Mouse (Mus musculus) hindbrain, embryonic 15.5 days (tissue): Measurements from ENCODE around the gene Acadm. TPM values are rescaled to one million over a fixed set of nuclear protein-coding genes. Genes with fewer than 3 reads are reported as not detected.
A peak's percentile ranks its signal among the peaks of the same experiment; 100 is the strongest.

Experiments used
- ATAC-seq: fragments of 200-750 bp; cut with Nextera tagmentation; 2 replicates; pipeline ENCODE4 v1.8.0; 2017; ENCODE audit warnings: low read depth, moderate number of reproducible peaks, moderate TSS enrichment; ENCODE audit not compliant: low FRiP score
- H3K27ac ChIP-seq: fragments of 300-500 bp; sonication (generic); replicated peaks from 2 replicates; pipeline ENCODE4 v1.5.1; 2015; ENCODE audit warnings: mild to moderate bottlenecking, inconsistent platforms
- H3K27me3 ChIP-seq: fragments of 300-500 bp; sonication (generic); 2 replicates; pipeline ENCODE4 v1.6.1; 2015; ENCODE audit warnings: control low read depth, inconsistent platforms
- H3K36me3 ChIP-seq: fragments of 300-500 bp; sonication (generic); 2 replicates; pipeline ENCODE4 v1.6.1; 2015; ENCODE audit warnings: control low read depth, inconsistent platforms
- H3K4me1 ChIP-seq: fragments of 300-500 bp; sonication (generic); replicated peaks from 2 replicates; pipeline ENCODE4 v1.6.1; 2015; ENCODE audit warnings: control low read depth, inconsistent platforms
- H3K4me2 ChIP-seq: fragments of 300-500 bp; sonication (generic); 2 replicates; pipeline ENCODE4 v1.6.1; 2015; ENCODE audit warnings: moderate library complexity, mild to moderate bottlenecking, inconsistent platforms
- H3K4me3 ChIP-seq: fragments of 300-500 bp; sonication (generic); 2 replicates; pipeline ENCODE4 v1.5.1; 2015; ENCODE audit warnings: mild to moderate bottlenecking, inconsistent platforms
- H3K9ac ChIP-seq: fragments of 300-500 bp; sonication (generic); 2 replicates; pipeline ENCODE4 v1.6.1; 2015; ENCODE audit warnings: inconsistent platforms
- H3K9me3 ChIP-seq: fragments of 300-500 bp; sonication (generic); 2 replicates; pipeline ENCODE4 v1.6.1; 2016; ENCODE audit warnings: control low read depth, inconsistent platforms
- WGBS: fragments of 180-500 bp; shearing (Covaris S2); methylation state at CpG from one replicate; pipeline ENCODE4 v1.1.7; 2015; 5-methylcytosine and 5-hydroxymethylcytosine counted together
- polyA plus RNA-seq: library from polyadenylated mRNA; unstranded; fragments of >200 nt; fragmentation: Nextera tagmentation; extraction: Ambion mirVana; gene quantifications from 2 replicates; pipeline ENCODE4 v1.2.1, GENCODE M21; 2015

Acadm gene
- polyA plus RNA-seq: 63.1 and 65.6 TPM in 2 replicates

DNA sequence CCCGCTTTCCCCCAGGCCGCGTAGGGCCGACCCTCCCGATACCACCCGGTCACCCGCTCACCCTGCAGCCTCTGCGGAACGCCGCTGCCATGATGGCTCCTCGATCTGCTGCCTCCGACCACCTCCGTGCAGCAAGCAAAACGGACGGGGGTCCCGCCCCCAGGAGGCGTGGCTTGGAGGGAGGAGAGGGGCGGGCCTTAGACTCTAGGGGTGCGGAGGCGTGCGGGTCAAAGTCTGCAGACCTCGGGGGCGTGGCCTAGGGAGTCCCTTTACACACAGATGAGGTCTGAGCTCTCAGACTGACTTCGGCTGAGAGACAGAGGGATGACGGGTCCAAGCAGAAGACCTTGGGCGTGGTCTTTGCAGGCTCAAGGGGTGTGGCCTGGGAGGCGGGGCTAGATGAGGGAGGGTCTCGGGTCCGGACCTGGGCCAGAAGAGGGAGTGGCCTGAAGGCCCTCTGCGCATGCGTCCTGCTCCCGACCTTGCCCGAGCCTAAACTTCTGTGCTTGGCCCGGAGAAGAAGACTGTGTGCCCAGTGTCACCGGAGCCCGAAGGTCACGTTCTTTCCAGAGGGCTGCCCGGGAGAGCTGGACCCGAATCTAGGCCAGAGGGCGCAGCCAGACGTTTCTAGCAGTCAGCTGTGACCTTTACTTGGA is at the start of gene Acadm:
Gene Acadm, minus strand, starts transcription at position 298 of the 656 bp plus-strand sequence.
- no peaks in the 10 kb centered on the region; the same call in 1 of the 2 replicates for H3K36me3 ChIP-seq
- no peaks in the 10 kb centered on the region for H3K27me3 ChIP-seq
- peak; percentile 96 for ATAC-seq
- H3K4me3 ChIP-seq: peak within 1 kb of the TSS; percentile 62
- peak within 1 kb of the TSS; percentile 63 for H3K9ac ChIP-seq
- H3K4me1 ChIP-seq: peaks cover 17% of the 10 kb centered on the region
- peak within 1 kb of the TSS; percentile 85 for H3K27ac ChIP-seq
- H3K9me3 ChIP-seq: no peaks in the 10 kb centered on the region
- H3K4me2 ChIP-seq: peak within 1 kb of the TSS; percentile 62
- WGBS: under 1% methylated on average over 41 of the region's 41 CpGs

DNA sequence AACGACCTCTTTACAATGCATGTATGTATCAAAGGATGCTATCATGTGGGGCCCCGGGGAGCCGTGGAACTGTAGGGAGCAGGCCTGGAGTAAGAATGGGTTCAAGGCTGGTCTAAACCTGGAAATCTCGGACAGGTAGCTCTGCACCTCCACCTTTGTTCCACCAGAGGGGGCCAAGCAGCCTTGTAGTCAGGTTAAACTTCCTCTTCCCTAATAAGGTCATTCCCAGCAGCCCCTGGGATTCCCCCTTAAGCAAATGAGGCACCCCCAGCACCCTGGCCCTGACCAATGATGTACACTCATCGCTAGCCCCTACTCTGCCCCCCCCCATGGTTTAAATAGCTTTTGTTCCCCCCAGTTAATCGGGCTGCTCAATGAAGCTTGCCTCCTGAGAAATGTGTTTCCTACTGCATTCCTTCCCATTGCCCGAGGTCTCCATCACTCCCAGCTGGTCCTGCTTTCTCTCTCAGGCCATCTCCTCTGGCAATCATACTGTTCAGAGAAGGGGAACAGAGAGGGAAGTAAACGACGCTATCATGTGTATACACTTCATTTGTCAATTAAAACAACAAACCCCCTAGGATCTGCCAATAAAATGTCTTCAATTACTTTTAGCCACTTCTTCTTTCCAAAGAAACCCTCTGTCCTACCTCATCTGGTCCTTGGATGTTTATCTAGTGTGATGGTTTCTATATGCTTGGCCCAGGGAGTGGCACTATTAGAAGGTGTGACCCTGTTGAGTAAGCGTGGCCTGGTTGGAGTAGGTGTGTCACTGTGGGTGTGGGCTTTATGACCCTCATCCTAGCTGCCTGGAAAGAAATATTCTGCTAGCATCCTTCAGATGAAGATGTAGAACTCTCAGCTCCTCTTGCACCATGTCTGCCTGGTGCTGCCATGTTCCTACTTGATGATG is 40.3 kb upstream of the Acadm start:
- Histone ChIP-seq H3K36me3 (no peaks in the 10 kb centered on the region), H3K27ac (no peak overlapping the region), H3K4me1 (peaks cover 5% of the 10 kb centered on the region), H3K4me2 (no peak overlapping the region), H3K4me3 (no peak overlapping the region), H3K9me3 (no peaks in the 10 kb centered on the region), H3K9ac (no peak overlapping the region), H3K27me3 (no peaks in the 10 kb centered on the region)
- 49% methylated on average over 10 of the region's 10 CpGs for WGBS
- 0 out of 2 replicates have a peak, but pooled peaks have one; percentile 34 for ATAC-seq

DNA sequence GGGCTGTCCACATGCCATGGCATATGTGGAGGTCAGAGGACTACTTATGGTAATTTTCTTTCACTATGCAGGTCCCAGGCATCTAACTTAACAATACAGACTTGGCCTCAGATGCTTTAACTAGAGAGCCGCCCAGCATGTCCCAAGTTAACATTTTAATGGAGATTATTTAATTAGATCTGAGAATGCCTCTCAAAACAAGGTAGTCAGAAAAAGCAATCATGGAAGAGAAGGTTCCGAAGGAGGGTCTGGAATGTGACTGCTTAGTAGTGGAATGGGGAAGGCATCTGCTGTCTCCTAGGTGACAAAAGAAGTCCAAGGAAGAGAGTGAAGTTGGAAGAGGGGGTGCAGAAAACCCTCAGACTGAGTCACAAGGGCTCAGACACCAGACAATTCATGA is 36.2 kb upstream of the Acadm start:
- Histone ChIP-seq H3K36me3 (no peaks in the 10 kb centered on the region), H3K4me1 (peaks cover 10% of the 10 kb centered on the region), H3K9ac (no peak overlapping the region), H3K27me3 (no peaks in the 10 kb centered on the region), H3K4me3 (no peak overlapping the region), H3K4me2 (no peak overlapping the region), H3K9me3 (no peaks in the 10 kb centered on the region), H3K27ac (no peak overlapping the region)
- no peak for ATAC-seq
- WGBS: 34% methylated on average over 2 of the region's 2 CpGs

DNA sequence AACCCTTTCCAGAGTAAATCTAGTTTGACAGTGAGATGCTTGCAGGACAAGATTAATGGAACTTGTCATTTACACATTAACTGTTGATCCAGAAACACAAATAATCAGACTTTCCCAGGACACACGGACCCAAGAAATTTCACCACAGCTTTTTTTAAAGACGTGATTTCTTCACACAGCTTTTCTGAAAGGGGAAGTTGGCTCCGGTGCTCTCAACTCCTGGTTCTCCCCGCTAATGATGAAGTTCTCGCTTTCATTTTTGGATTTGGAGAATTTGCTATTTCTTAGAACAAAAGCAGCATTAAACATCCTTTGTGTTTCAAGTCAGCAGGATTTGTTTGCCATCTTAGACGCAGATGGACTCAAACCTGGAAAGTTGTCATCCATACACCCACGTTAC is 31.4 kb upstream of the Acadm start:
- 68% methylated on average over 7 of the region's 7 CpGs for WGBS
- Histone ChIP-seq H3K4me3 (no peak overlapping the region), H3K27ac (no peak overlapping the region), H3K9me3 (no peaks in the 10 kb centered on the region), H3K4me1 (peaks cover 26% of the 10 kb centered on the region), H3K36me3 (no peaks in the 10 kb centered on the region), H3K27me3 (no peaks in the 10 kb centered on the region), H3K4me2 (peak overlapping the region; percentile 89), H3K9ac (no peak overlapping the region)
- ATAC-seq: no peak

DNA sequence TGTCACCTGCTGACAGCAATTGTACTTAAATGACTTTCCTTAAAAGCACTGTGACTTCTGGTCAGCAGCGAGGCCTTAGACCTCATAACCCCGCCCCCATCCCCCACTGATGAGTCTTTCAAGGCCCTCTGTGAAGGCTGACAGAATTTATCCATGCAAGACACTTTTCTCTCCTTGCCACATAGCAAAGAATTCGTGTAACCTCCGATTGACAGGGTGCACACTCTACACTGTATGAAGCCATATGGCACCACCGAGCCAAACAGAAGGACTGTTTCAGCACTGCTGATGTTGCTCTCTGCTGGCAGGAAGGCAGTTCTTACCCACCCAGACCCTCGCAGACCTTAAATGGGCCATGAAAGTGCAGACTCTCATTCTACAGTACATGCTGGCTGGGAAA is 30.6 kb upstream of the Acadm start:
- H3K9ac ChIP-seq: peak overlapping the region; percentile 57; the same call in 1 of the 2 replicates
- peaks cover 26% of the 10 kb centered on the region for H3K4me1 ChIP-seq
- H3K4me3 ChIP-seq: peak overlapping the region; percentile 54
- peak; percentile 55; the same call in 1 of the 2 replicates for ATAC-seq
- no peaks in the 10 kb centered on the region for H3K27me3 ChIP-seq
- H3K4me2 ChIP-seq: peak overlapping the region; percentile 89
- no peaks in the 10 kb centered on the region for H3K9me3 ChIP-seq
- H3K27ac ChIP-seq: no peak overlapping the region
- no peaks in the 10 kb centered on the region for H3K36me3 ChIP-seq
- 4% methylated on average over 6 of the region's 6 CpGs for WGBS

DNA sequence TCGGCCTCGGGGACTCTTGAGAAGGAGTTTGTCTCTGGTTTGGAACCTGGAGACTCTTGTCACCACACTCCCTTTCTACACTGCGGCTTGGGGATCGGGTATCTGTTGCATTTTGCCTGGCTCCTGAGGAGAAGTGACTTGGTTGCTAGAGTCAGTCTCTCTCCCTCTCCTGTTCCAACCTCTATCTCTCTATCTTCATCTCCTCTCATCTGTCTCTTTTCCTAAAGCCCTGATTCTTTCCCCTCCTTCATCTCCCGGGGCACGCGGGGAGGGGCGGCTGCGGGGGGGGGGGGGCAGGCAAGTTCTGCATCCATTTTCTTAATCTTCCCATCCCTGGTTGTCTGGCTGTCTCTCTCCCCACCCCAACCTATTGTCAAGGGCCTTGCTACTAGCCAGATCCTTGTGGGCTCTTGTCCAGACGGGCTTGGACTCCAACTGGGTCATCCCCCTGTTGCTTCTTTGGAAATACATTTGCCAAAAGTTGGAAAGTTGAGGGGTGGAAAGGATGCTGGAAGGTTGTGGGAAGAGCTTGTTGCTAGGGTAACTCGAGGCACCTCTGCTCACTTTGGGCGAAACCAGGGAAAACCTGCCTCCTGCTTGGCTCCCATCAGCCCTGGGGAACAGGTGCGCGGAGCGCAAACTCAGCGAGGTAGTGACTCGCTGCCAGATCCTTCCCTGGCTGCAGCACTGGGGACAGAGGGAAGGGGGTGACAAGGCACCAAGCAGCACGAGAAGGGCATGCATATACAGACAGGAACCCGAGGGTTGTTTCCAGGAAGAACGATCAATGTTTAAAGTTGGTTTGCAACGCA is 29.7 kb upstream of the Acadm start:
- H3K4me1 ChIP-seq: peaks cover 26% of the 10 kb centered on the region
- peak overlapping the region; percentile 54 for H3K4me3 ChIP-seq
- peak; percentile 6; the same call in 1 of the 2 replicates for ATAC-seq
- no peaks in the 10 kb centered on the region for H3K36me3 ChIP-seq
- no peaks in the 10 kb centered on the region for H3K27me3 ChIP-seq
- no peaks in the 10 kb centered on the region for H3K9me3 ChIP-seq
- peak overlapping the region; percentile 89 for H3K4me2 ChIP-seq
- WGBS: 2% methylated on average over 20 of the region's 21 CpGs
- peak overlapping the region; percentile 57 for H3K9ac ChIP-seq
- peak overlapping the region; percentile 54 for H3K27ac ChIP-seq

DNA sequence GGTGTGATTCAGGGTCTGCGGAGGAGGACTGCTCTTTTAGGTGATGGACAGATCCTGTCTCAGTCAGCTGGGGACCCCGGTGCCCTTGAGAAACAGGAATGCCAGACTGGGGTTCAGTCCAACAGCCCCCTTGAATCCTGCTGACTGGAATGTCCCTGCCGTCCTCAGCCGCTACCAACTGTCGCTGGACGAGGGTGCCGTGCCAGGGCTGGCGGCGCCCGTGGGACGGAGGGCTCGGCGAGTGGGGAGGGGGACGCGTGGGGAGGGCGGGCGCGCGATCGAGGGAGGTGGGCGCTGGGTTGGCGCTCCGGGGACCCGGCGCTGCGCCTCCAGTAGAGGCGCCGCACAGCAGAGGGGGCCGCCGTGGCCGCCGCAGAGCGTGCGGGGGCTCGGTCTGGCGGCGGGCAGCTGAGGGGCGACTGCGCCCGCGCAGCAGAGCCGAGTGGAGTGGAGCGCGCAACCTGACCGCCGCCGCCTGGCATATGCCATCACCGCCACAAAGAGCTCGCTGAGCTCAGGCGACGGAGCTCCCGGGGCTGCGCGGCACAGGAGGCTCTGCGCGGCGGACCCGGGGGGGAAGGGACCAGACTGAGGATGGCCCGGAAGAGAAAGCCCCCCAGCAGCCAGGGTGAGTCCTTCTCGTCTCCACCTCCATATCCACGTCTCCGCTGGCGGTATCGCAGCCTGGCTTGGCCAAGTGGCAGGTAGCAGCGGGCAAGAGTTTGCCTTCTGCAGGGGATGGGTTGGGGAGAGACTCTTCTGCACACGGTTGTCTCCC is 28.9 kb upstream of the Acadm start, which contains the start of gene Slc44a5:
Gene Slc44a5, plus strand, starts transcription at position 266 of the 778 bp plus-strand sequence.
- Histone ChIP-seq H3K9me3 (no peaks in the 10 kb centered on the region), H3K36me3 (no peaks in the 10 kb centered on the region), H3K4me1 (peaks cover 26% of the 10 kb centered on the region), H3K27me3 (no peaks in the 10 kb centered on the region), H3K4me3 (peak within 1 kb of the TSS; percentile 54), H3K9ac (peak within 1 kb of the TSS; percentile 57), H3K4me2 (peak within 1 kb of the TSS; percentile 89), H3K27ac (peak within 1 kb of the TSS; percentile 54)
- ATAC-seq: peak; percentile 89
- WGBS: under 1% methylated on average over 55 of the region's 66 CpGs

DNA sequence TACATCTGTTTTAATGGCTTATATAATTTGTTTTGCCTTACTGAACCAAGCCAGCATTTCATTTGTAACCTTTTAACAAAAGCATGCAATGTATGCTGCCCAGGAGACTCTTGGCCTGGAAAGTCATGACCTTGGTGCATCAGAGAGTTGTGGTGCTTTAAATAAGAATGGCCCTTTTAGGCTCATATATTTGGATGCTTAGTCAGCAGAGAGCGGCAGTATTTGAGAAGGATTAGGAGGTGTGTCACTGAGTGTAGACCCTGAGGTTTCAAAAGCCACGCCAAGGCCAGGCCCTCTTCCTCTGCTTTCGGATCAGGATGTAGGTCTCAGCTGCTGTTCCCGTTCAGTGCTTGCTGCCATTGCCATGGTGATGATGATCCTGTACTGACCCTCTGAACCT is 25.0 kb upstream of the Acadm start:
- no peak for ATAC-seq
- Histone ChIP-seq H3K4me2 (no peak overlapping the region), H3K4me1 (peaks cover 12% of the 10 kb centered on the region), H3K4me3 (no peak overlapping the region), H3K36me3 (no peaks in the 10 kb centered on the region), H3K27ac (no peak overlapping the region), H3K9me3 (no peaks in the 10 kb centered on the region), H3K9ac (no peak overlapping the region), H3K27me3 (no peaks in the 10 kb centered on the region)
- WGBS: 88% methylated on average over 4 of the region's 4 CpGs

DNA sequence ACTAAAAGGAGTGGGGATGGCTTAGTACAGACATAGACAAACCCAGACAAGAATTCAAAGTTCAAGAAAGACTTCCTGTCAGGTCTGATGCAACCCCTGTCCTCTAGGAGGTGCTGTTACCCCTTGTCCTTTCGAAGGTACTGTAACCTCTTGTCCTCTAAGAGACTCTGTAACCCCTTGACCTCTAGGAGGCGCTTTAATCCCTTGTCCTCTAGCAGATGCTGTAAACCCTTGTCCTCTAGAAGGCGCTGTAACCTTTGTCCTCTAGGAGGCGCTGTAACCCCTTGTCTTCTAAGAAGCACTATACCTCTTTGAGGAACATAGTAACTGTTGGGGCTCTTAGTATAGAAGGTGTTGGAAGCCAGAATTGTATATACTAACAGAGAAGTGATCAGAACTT is 24.1 kb upstream of the Acadm start:
- no peaks in the 10 kb centered on the region for H3K36me3 ChIP-seq
- WGBS: 41% methylated on average over 4 of the region's 4 CpGs
- no peak overlapping the region for H3K27ac ChIP-seq
- no peak overlapping the region for H3K4me2 ChIP-seq
- no peak overlapping the region for H3K4me3 ChIP-seq
- no peaks in the 10 kb centered on the region for H3K9me3 ChIP-seq
- H3K27me3 ChIP-seq: no peaks in the 10 kb centered on the region
- no peak for ATAC-seq
- peaks cover 5% of the 10 kb centered on the region for H3K4me1 ChIP-seq
- no peak overlapping the region for H3K9ac ChIP-seq

DNA sequence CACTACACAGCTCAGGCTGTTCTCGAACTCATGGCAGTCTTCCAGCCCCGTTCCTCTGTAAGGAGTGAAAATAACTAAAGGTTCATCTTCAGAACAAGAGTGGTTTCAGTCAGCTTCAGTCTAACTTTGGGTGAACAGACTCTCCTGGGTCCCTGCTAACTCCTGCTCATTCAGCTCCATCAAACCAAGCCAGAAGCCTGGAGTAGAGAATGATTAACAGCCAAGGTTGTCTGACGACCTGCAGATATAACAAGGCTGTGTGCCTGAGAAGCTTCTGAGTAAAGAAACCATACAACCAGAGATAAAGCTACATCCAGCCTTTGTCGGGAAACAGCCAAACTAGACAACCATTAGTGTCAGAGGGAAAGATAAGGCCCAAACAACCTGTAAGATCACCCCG is 23.0 kb upstream of the Acadm start:
- Histone ChIP-seq H3K27ac (no peak overlapping the region), H3K36me3 (no peaks in the 10 kb centered on the region), H3K4me3 (no peak overlapping the region), H3K4me1 (no peaks in the 10 kb centered on the region), H3K4me2 (no peak overlapping the region), H3K27me3 (no peaks in the 10 kb centered on the region), H3K9ac (no peak overlapping the region), H3K9me3 (no peaks in the 10 kb centered on the region)
- WGBS: 90% methylated on average over 5 of the region's 5 CpGs
- ATAC-seq: no peak
